Mouse (Mus musculus) midbrain, embryonic 14.5 days (tissue): ENCODE measurements around the gene Nat9. TPM values are rescaled to one million over a fixed set of nuclear protein-coding genes. Genes with fewer than 3 reads are reported as not detected.

ENCODE experiments used
- ATAC-seq: fragments of 200-750 bp; cut with Nextera tagmentation; 2 replicates; pipeline ENCODE4 v1.8.0; 2017; ENCODE audit warnings: moderate number of reproducible peaks, moderate library complexity; ENCODE audit not compliant: low FRiP score, low TSS enrichment
- DNase-seq: peaks from one replicate; pipeline ENCODE4 v3.0.0-alpha.2; 2015
- H3K27ac ChIP-seq: fragments of 300-500 bp; sonication (generic); replicated peaks from 2 replicates; pipeline ENCODE4 v1.5.1; 2014; ENCODE audit warnings: mild to moderate bottlenecking, low read depth, low read length, moderate library complexity
- H3K27me3 ChIP-seq: fragments of 300-500 bp; sonication (generic); 2 replicates; pipeline ENCODE4 v1.6.1; 2014; ENCODE audit warnings: low read length, control low read depth, mixed read lengths; ENCODE audit not compliant: control insufficient read depth, insufficient read depth
- H3K36me3 ChIP-seq: fragments of 300-500 bp; sonication (generic); 2 replicates; pipeline ENCODE4 v1.6.1; 2014; ENCODE audit warnings: low read length, control low read depth; ENCODE audit not compliant: control insufficient read depth, insufficient read depth
- H3K4me1 ChIP-seq: fragments of 300-500 bp; sonication (generic); 2 replicates; pipeline ENCODE4 v1.6.1; 2014; ENCODE audit warnings: mild to moderate bottlenecking, antibody characterized with exemption, low read length, control low read depth; ENCODE audit not compliant: control insufficient read depth, insufficient read depth
- H3K4me2 ChIP-seq: fragments of 300-500 bp; sonication (generic); 2 replicates; pipeline ENCODE4 v1.6.1; 2014; ENCODE audit warnings: mild to moderate bottlenecking, low read length, moderate library complexity
- H3K4me3 ChIP-seq: fragments of 300-500 bp; sonication (generic); replicated peaks from 2 replicates; pipeline ENCODE4 v1.5.1; 2014; ENCODE audit warnings: low read depth, low read length
- H3K9ac ChIP-seq: fragments of 300-500 bp; sonication (generic); replicated peaks from 2 replicates; pipeline ENCODE4 v1.6.1; 2014; ENCODE audit warnings: mild to moderate bottlenecking, low read length, moderate library complexity
- H3K9me3 ChIP-seq: fragments of 300-500 bp; sonication (generic); 2 replicates; pipeline ENCODE4 v1.6.1; 2016; ENCODE audit warnings: low read length, control low read depth, mixed read lengths; ENCODE audit not compliant: control insufficient read depth
- WGBS: fragments of 180-500 bp; shearing (Covaris S2); extraction: QIAGEN DNeasy Blood & Tissue Kit; methylation state at CpG from one replicate; pipeline ENCODE4 v1.1.7; 2014; 5-methylcytosine and 5-hydroxymethylcytosine counted together
- polyA plus RNA-seq: library from polyadenylated mRNA; unstranded; fragments of >200 nt; fragmentation: Nextera tagmentation; extraction: Ambion mirVana; gene quantifications from 2 replicates; pipeline ENCODE4 v1.2.1, GENCODE M21; 2014

Nat9 gene
- 17.4 and 21.2 TPM in 2 replicates for polyA plus RNA-seq

DNA sequence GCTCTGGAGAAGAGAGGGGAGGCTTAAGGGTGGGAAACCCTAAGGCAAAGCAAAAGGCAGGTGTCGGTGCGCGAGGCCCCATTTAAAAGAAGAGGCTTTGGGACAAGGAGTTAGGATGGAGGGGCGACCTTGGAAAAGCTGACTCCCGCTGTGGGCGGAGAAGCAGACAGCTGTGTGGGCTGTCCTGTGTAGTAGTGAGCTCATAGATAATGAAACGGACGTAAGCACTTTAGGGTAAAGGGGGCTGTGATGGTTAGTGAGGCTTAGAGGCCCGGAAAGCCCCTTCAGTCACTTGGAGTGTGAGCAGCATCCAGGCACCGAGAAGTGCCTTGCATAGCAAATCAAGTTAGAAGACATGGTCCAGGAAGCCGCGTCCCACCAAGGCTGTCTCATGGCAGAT lies at the start of gene Nat9:
Gene Nat9, minus strand, starts transcription at position 167 of the 400 bp plus-strand sequence.
- DNase-seq (no peak), ATAC-seq (no peak)
- peak within 1 kb of the TSS; percentile 70 for H3K27ac ChIP-seq
- no peaks in the 10 kb centered on the region for H3K27me3 ChIP-seq
- H3K4me2 ChIP-seq: peak within 1 kb of the TSS; percentile 68
- 10% methylated on average over 12 of the region's 12 CpGs for WGBS
- peaks cover 5% of the 10 kb centered on the region; the same call in 1 of the 2 replicates for H3K36me3 ChIP-seq
- H3K4me3 ChIP-seq: peak within 1 kb of the TSS; percentile 54
- H3K9me3 ChIP-seq: no peaks in the 10 kb centered on the region
- peak within 1 kb of the TSS; percentile 73 for H3K9ac ChIP-seq
- peaks cover 16% of the 10 kb centered on the region for H3K4me1 ChIP-seq

DNA sequence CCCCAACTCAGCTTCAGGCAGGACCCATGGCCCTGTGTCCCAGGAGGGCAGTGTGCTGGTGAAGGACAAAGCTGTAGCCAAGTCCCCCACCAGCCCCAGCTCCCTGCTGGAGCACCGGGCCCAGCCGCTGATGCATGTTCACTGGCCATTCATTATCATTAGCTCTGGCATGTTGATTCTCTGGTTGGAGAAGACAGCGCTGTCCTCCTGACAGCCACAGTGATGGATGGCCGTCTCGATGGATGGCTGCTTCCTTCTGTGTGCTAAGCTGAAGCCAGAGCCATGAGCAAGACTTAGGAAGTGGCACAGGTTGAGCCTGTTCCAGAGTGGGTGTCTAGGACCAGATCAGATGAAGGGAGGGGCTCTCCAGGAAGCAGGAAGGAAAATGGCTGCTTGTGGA lies 48.9 kb upstream of the Nat9 start:
- WGBS: 62% methylated on average over 5 of the region's 5 CpGs
- ATAC-seq: no peak
- no peak overlapping the region for H3K4me3 ChIP-seq

DNA sequence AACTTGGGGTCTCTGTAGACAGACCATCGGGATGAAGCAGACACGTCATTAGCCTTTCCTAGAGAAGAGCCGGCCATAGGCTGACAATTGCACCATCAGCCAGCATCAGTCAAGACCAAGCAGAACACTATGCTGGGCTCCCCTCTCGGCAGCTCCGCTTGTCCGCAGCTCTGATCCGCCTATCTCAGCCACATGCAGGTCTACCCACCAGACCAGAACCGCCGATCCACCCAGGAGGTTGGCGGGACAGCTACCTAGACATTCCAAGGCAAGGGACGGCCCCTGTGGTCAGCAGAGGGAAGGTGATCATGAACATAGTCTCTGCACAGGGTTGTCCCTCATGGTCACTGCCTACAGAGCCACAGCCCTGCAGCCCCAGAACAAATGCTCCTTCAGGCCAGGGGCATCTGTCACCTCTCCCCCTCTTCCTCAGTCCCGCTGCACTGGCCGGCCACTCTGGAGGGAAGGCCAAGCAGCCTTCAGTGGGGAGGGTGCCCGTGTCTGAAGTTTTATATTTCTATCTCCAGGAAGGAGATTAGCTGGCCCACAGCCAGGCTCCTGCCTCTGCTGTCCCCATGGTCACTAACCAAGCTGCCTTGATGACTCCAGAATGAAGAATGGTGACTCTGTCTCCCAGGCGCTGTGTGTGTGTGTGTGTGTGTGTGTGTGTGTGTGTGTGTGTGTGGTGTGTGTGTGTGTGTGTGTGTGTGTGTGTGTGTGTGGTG lies 46.8 kb upstream of the Nat9 start:
- Histone ChIP-seq H3K27me3 (no peaks in the 10 kb centered on the region), H3K4me2 (no peak overlapping the region), H3K4me3 (no peak overlapping the region), H3K27ac (no peak overlapping the region), H3K4me1 (peaks cover 42% of the 10 kb centered on the region), H3K36me3 (0 out of 2 replicates have a peak, but pooled peaks cover 3% of the 10 kb centered on the region), H3K9me3 (no peaks in the 10 kb centered on the region), H3K9ac (no peak overlapping the region)
- ATAC-seq: peak; percentile 20; the same call in 1 of the 2 replicates
- DNase-seq: peak; percentile 56
- 69% methylated on average over 15 of the region's 15 CpGs for WGBS

More for the DNA sequence above, 48.9 kb upstream of the Nat9 start:
- Histone ChIP-seq H3K27ac (no peak overlapping the region), H3K9me3 (no peaks in the 10 kb centered on the region), H3K36me3 (no peaks in the 10 kb centered on the region), H3K27me3 (no peaks in the 10 kb centered on the region), H3K4me1 (peaks cover 37% of the 10 kb centered on the region), H3K4me2 (no peak overlapping the region), H3K9ac (no peak overlapping the region)
- DNase-seq: no peak

DNA sequence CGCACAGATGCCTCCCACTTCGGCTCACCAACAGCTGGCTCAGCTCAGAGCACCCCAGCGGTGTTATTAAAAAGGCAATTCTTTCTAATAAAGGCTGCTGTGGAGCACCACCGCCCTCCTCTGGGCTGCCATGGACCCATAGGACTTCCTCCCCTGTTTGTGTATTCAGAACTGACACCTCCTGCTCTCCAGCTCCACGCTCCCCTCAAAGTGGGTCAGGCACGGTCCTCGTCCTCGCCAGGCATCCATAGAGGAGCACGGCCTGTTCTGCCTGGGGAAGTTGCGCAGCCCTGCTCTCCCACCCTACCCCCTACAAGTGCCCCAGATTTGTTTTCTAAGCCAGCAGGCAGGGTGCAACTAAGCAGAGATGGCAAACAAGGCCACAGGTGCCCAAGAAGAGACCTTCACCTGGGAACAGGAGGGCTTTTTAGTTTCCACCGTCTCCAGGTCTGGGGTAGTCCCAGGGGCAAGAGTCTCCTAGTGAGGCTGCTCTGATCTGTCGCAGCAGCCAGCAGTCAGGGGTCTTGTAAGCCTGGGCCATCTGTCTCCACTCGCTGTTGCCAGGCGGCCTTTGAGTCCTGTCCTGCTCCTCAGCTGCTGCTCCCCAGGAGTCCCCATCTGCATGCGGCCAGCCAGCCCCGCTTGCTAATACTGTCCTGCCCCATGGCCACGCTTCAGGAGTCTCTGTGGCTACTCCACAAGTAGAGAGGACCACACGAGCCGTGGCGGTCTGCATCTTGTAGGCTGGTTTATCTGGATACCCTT lies 46.0 kb upstream of the Nat9 start:
- no peaks in the 10 kb centered on the region for H3K9me3 ChIP-seq
- WGBS: 21% methylated on average over 20 of the region's 20 CpGs
- no peak overlapping the region for H3K4me2 ChIP-seq
- peaks cover 45% of the 10 kb centered on the region for H3K4me1 ChIP-seq
- H3K4me3 ChIP-seq: no peak overlapping the region
- DNase-seq (peak; percentile 60), ATAC-seq (peak; percentile 20; the same call in 1 of the 2 replicates)
- no peaks in the 10 kb centered on the region for H3K27me3 ChIP-seq
- no peak overlapping the region for H3K9ac ChIP-seq
- H3K36me3 ChIP-seq: 0 out of 2 replicates have a peak, but pooled peaks cover 3% of the 10 kb centered on the region
- H3K27ac ChIP-seq: peak overlapping the region; percentile 33; the same call in 1 of the 2 replicates

DNA sequence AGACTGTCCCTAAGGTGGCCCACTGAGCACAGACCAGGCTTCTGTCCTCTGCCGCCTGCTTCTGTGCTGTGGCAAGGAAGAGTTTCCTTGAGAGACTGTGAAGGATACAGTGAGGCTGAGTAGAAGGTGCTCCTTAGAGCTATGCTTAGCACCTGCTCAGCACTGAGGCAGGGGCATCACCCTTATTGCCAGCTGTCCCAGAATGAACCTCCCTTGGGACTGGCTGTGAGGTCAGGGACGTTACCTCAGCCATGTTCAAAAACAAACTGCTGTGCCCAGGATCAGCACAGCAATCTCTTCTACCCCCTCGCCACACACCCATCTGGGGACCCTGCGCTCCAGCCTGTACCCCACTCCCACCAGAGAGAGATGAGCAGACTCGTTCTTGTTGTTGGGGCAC lies 45.2 kb upstream of the Nat9 start:
- 61% methylated on average over 5 of the region's 5 CpGs for WGBS
- Histone ChIP-seq H3K4me3 (no peak overlapping the region), H3K9ac (no peak overlapping the region), H3K27me3 (no peaks in the 10 kb centered on the region), H3K4me2 (no peak overlapping the region), H3K27ac (no peak overlapping the region), H3K9me3 (no peaks in the 10 kb centered on the region), H3K4me1 (peaks cover 45% of the 10 kb centered on the region), H3K36me3 (0 out of 2 replicates have a peak, but pooled peaks cover 3% of the 10 kb centered on the region)
- ATAC-seq (no peak), DNase-seq (no peak)

GRCm38 (mm10) chr11:115231924-115232323 lies 44.3 kb upstream of the Nat9 start:
- peak; percentile 55 for DNase-seq
- H3K36me3 ChIP-seq: 0 out of 2 replicates have a peak, but pooled peaks cover 3% of the 10 kb centered on the region
- H3K4me2 ChIP-seq: no peak overlapping the region
- H3K27ac ChIP-seq: peak overlapping the region; percentile 15; the same call in 1 of the 2 replicates
- H3K9me3 ChIP-seq: no peaks in the 10 kb centered on the region
- no peak overlapping the region for H3K4me3 ChIP-seq
- no peak for ATAC-seq
- peaks cover 53% of the 10 kb centered on the region for H3K4me1 ChIP-seq
- no peak overlapping the region for H3K9ac ChIP-seq
- no peaks in the 10 kb centered on the region for H3K27me3 ChIP-seq
- WGBS: 23% methylated on average over 9 of the region's 9 CpGs

- H3K4me3 ChIP-seq: no peak overlapping the region
- peak overlapping the region; percentile 15; the same call in 1 of the 2 replicates for H3K27ac ChIP-seq
- no peak for ATAC-seq
- no peaks in the 10 kb centered on the region for H3K9me3 ChIP-seq
- WGBS: 57% methylated on average over 14 of the region's 14 CpGs
- DNase-seq: no peak
- no peak overlapping the region for H3K4me2 ChIP-seq
- H3K27me3 ChIP-seq: no peaks in the 10 kb centered on the region
- H3K9ac ChIP-seq: no peak overlapping the region
- peaks cover 57% of the 10 kb centered on the region for H3K4me1 ChIP-seq
- H3K36me3 ChIP-seq: 0 out of 2 replicates have a peak, but pooled peaks cover 3% of the 10 kb centered on the region
Measured at GRCm38 (mm10) chr11:115231168-115231915, 43.7 kb upstream of the Nat9 start.
